Mouse (Mus musculus) lung, postnatal 0 days (tissue): ENCODE measurements around the gene 4921504E06Rik.

Experiments used
- CTCF ChIP-seq: IDR thresholded peaks from 2 replicates; pipeline ENCODE4 v1.5.1; 2016; ENCODE audit warnings: antibody characterized with exemption, mild to moderate bottlenecking
- EP300 ChIP-seq: IDR thresholded peaks from 2 replicates; pipeline ENCODE4 v1.6.1; 2016; ENCODE audit warnings: antibody characterized with exemption, mild to moderate bottlenecking, control low read depth

DNA sequence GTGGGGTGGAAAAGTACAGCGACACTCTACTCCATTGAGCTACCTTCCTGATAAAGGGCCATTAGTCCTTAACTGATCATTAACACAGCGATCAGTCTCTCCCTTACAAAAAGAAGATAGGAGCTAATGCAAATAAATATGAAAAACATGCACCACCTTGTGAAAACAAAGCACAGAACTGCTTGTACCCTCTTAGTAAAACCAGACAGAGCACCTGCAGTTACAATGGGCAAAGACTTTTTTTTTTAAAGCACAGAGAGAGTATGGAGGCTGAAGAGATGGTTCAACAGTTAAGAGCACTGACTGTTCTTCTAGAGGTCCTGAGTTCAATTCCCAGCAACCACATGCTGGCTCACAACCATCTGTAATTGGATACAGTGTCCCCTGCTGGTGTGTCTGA lies 6.9 kb upstream of the 4921504E06Rik start:
- TF ChIP-seq CTCF (no peak; the same call in 1 of the 2 replicates), EP300 (peak; percentile 71)
